Mouse (Mus musculus) thymus, postnatal 36 days (tissue): Measurements from ENCODE around the gene Ptgds.
A peak's percentile ranks its signal among the peaks of the same experiment; 100 is the strongest.

ENCODE experiments used
- DNase-seq, 2 experiments: peaks; one replicate each; pipeline ENCODE4 v3.0.0; 2022; ENCODE audit warnings: mixed read lengths in 2 of 2

Ptgds gene

GRCm38 (mm10) chr2:25479551-25480311 is 9.9 kb upstream of the Ptgds start:
- DNase-seq, result no peak

- no peak for DNase-seq
Observed at GRCm38 (mm10) chr2:25477967-25478675, 8.3 kb upstream of the Ptgds start.

- no peak for DNase-seq
Observed at GRCm38 (mm10) chr2:25477541-25477940, 7.7 kb upstream of the Ptgds start.

GRCm38 (mm10) chr2:25472550-25472949 is 2.7 kb upstream of the Ptgds start:
- DNase-seq, result no peak

GRCm38 (mm10) chr2:25468962-25469915 is 607 bp downstream of the Ptgds start:
- DNase-seq, result no peak

GRCm38 (mm10) chr2:25467606-25468303 is 2.1 kb downstream of the Ptgds start:
- no peak for DNase-seq

- DNase-seq, result peak; percentile 76 to 86
Observed at GRCm38 (mm10) chr2:25465816-25466635, 3.8 kb downstream of the Ptgds start.

- DNase-seq, result no peak
Observed at GRCm38 (mm10) chr2:25465256-25465655, 4.6 kb downstream of the Ptgds start.

- no peak for DNase-seq
Observed at GRCm38 (mm10) chr2:25463630-25464029, 6.2 kb downstream of the Ptgds start.

- DNase-seq, result no peak
Observed at GRCm38 (mm10) chr2:25461407-25461806, 8.4 kb downstream of the Ptgds start.

- DNase-seq, result peak; percentile 93 to 96
Observed at GRCm38 (mm10) chr2:25460551-25461309, 9.1 kb downstream of the Ptgds start, which contains the start of gene Paxx. TSS of gene Paxx (minus strand) at chr2:25461094.

GRCm38 (mm10) chr2:25460135-25460534 is 9.7 kb downstream of the Ptgds start:
- no peak for DNase-seq

GRCm38 (mm10) chr2:25458911-25459310 is 10.9 kb downstream of the Ptgds start:
- DNase-seq, result no peak

GRCm38 (mm10) chr2:25457022-25457896 is 12.6 kb downstream of the Ptgds start:
- no peak for DNase-seq

GRCm38 (mm10) chr2:25456205-25456953 is 13.5 kb downstream of the Ptgds start, which contains the start of gene Clic3:
TSS of gene Clic3 (plus strand) at chr2:25456838.
- no peak for DNase-seq

- DNase-seq, result no peak
Observed at GRCm38 (mm10) chr2:25452951-25453350, 16.9 kb downstream of the Ptgds start.

GRCm38 (mm10) chr2:25450853-25451647 is 18.8 kb downstream of the Ptgds start:
- no peak for DNase-seq

GRCm38 (mm10) chr2:25442682-25443081 is 27.2 kb downstream of the Ptgds start:
- DNase-seq, result no peak
